In genomic region chr3:41857446-41857845, GRCm38 (mm10) we compare ENCODE assay signal across 22 mouse cellular contexts.
"Had no signal": no experiment of that assay in that cellular context is flagged by ENCODE, and none has a peak within 500 bp of the region (broad histone marks: within the 10 kb centered on the region; RNA-seq: fewer than 3 reads in every experiment).

No protein-coding gene starts in this region.

- H3K9ac ChIP-seq: liver, embryonic 12.5 days; liver, embryonic 15.5 days; midbrain, embryonic 12.5 days; midbrain, embryonic 15.5 days; neural tube, embryonic 15.5 days had no signal

- H3K36me3 ChIP-seq: liver, embryonic 12.5 days; liver, embryonic 15.5 days; midbrain, embryonic 12.5 days; midbrain, embryonic 15.5 days; neural tube, embryonic 15.5 days had no signal

- DNase-seq: kidney, adult 18-20 months; kidney, adult 9 months; kidney, postnatal 14 days; kidney, postnatal 4 days; left cerebral cortex, postnatal 4 days; liver; lung, adult 2 months; lung, postnatal 14 days; lung, postnatal 4 days; right cerebral cortex, adult 18-20 months; right cerebral cortex, postnatal 14 days; right cerebral cortex, postnatal 4 days; thymus, adult 2 months; thymus, postnatal 14 days; thymus, postnatal 4 days had no signal

- ATAC-seq: liver, embryonic 12.5 days; midbrain, embryonic 15.5 days had no signal

- H3K4me1 ChIP-seq: liver, embryonic 12.5 days; liver, embryonic 15.5 days; midbrain, embryonic 12.5 days; midbrain, embryonic 15.5 days; neural tube, embryonic 15.5 days had no signal

- H3K4me3 ChIP-seq: liver, embryonic 12.5 days; liver, embryonic 15.5 days; midbrain, embryonic 12.5 days; midbrain, embryonic 15.5 days; myocyte; neural tube, embryonic 15.5 days had no signal

- H3K27ac ChIP-seq: liver, embryonic 12.5 days; liver, embryonic 15.5 days; midbrain, embryonic 12.5 days; midbrain, embryonic 15.5 days; neural tube, embryonic 15.5 days; stomach, postnatal 0 days had no signal

- H3K4me2 ChIP-seq: liver, embryonic 12.5 days; liver, embryonic 15.5 days; midbrain, embryonic 12.5 days; midbrain, embryonic 15.5 days; neural tube, embryonic 15.5 days had no signal

- H3K27me3 ChIP-seq: liver, embryonic 12.5 days; liver, embryonic 15.5 days; midbrain, embryonic 12.5 days; midbrain, embryonic 15.5 days; neural tube, embryonic 15.5 days had no signal

- H3K9me3 ChIP-seq: liver, embryonic 12.5 days; liver, embryonic 15.5 days; midbrain, embryonic 12.5 days; midbrain, embryonic 15.5 days; neural tube, embryonic 15.5 days had no signal
